Mouse (Mus musculus) cerebellum, adult 11-12 months (tissue): ENCODE results near the gene Tango6.

ENCODE experiments used
- DNase-seq: peaks from one replicate; pipeline ENCODE4 v3.0.0; 2022

Tango6 gene

DNA sequence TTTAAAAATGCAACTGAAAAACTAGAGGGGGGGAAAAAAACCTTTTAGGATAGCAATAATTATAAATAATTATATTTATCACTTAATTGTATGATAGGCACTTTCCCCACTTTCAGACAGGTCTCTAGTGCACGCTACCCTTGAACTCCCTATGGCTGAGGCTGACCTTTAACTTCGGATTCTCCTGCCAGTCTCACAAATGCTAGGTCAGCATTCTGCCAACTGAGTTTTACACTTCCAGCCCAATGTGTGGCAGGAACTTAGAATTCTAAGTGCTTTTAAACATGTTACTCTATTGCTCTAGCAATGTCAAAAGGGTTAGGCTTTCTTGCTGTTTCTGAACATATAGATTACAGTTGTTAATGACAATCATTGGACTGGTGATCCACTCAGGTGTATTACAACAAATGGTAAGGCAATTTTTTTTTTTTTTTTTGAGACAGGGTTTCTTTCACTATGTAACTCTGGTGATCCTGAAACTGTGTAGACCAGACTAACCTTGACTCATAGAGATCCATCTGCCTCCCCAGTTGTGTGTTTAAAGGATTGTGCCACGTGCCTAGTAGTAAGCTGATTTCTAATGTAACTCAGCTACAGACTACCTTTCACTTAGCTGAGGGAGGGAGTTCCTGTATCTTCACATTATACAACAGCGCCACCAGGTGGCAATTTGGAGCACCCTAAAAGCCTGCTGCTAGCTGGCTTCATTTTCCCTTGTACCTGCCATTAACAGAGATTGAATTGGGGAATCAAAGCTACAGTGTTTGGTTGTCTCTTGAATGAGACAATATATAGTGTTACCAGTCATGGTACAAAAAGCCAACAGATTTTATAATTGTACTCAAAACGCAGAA, 204.7 kb downstream of the Tango6 start:
- DNase-seq: peak; percentile 53

DNA sequence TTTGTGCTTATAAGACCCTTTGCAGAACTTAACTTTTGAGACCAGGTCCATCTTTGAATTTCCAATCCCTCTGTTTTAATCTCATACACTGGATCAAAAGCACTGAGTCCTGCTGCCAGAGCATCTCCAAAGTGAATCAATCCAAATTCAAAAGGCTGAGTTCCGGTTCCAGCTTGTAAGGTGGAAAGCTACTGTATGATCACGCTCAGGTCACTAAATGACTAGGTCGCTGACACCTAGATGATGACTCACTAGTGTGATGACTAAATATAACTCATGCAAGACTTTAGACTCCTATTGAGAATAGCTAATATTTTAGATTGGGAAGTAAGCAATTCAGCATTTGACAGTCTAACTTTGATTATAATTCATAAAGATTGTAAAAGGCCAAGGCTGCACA, 205.9 kb downstream of the Tango6 start:
- DNase-seq: no peak

DNA sequence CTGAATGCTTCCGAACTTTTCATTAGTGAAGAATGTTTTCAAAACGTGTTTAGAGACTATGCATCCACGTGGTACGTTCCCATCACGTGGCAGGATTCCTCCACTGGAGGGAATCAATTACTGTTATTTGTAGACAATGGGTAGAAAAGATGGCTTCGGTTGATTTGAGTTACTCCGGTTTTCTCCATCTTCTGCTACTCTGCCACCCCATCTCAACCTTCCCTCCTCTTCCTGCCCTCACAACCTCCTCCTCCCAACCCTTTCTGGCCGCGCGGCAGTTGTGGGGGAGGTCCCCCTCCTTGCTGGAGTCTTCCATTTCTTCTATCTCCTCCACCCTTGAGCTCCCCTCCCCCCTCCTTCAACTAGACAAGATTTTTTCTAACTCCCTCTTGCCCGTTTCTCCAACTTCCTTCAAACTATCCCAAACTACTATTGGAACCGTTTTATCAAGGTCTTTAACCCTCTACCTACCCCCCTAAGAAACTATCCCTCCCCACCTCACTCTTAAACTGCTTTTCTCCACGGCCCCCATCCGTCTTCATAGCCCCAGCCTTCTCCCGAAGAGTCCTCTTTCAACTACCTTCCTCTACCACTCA, 209.4 kb downstream of the Tango6 start:
- DNase-seq: no peak

DNA sequence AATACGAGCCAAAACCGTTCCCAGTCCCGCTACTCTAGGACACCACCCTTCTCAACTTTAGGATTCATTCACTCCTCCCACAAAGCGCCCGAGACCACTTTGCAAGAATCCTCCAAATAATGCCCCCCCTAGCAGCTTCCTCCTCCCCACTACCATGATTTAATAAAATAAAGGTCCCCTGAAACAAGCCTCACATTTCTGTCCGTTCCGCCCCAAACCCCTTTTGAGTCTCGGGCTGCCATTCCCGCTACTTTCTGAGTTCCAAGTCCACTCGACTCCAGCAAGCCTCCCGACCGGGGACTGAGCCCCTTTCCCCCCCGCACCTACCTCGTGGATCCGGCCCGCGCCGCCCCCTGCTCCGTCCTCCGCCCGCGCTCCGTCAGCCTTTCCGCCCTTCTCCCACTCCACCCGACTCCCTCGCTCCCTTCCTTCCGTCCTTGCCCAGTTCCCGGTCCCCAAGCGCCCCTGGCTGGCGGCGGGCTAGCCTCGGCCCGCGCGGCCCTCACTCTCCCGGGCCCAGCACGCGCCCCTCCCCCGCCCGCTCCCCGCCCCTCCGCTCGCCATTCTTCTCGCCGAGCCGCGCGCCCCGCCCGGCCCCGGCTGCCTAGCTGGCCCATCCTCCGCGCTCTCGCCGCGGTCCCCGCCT, 210.1 kb downstream of the Tango6 start:
- no peak for DNase-seq

DNA sequence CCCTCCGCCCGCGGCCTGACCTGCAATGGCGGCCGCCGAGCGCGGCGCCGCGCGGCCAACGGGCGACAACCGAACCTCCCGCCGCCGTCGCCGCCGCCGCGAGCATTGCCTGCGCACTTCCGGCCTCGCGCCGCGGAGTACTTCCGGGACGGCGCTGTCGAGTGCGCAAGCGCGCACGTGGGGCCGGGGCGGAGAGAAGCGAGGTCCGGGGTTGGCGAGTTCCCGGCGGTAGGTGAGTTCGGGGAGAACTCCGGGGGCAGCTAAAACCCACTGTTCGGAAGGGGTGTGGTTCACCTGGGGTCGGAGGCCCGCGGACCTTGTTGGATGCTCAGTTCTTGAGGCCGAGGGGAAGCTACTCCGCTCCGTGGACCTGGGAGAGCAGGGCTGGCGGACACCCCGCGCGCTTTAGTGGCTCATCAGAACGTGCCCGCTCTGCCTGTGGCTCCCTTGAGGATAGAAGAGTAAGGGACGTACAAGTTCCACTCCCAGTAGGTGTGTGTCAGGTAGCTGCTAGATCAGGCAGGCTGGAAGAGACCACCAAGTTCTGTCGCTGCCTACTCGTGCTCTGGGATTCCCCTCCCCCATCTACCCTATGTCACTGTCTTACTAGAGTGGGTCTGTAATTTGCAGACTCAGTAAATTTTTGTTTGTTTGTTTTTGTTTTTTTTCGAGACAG, 210.8 kb downstream of the Tango6 start, which contains the start of gene Utp4:
TSS of gene Utp4 (plus strand) at position 156 of the 676 bp plus-strand sequence.
- peak; percentile 86 for DNase-seq

DNA sequence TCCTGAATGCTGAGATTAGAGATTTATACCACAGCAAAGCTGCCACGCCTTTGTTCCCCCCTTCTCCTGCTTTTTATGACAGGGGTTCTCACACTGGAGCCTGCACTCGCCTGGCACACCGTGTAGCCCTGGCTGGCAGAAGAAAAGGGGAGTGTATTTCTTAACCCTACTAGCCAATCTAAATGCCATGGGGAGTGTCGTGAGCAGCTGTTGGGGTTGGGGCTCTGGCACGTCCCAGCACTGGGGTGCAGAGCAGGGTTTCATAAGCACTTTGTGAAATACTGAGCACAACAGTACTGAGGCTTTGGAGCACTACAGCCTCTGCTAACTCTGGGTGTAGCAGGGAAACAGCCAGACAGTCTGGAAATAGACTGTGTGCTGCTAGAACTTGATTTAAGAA, 216.6 kb downstream of the Tango6 start:
- no peak for DNase-seq
